Mouse (Mus musculus) urinary bladder, adult 2 months (tissue): ENCODE data around the gene Naglu. TPM values are rescaled to one million over a fixed set of nuclear protein-coding genes. Genes with fewer than 3 reads are reported as not detected.
"Not testable (repeated sequence)": the region's sequence is repeated elsewhere in the genome, so short reads cannot be mapped to it uniquely, and the experiment has no call there.

ENCODE experiments used
- DNase-seq: peaks from one replicate; pipeline ENCODE4 v3.0.0; 2022; ENCODE audit warnings: low spot score
- polyA plus RNA-seq: library from polyadenylated mRNA; depleted of rRNA; stranded (reverse); fragments of >200 nt; gene quantifications from 2 replicates; pipeline ENCODE4 v1.2.3, GENCODE M21; 2012; rRNA removed

Naglu gene
- polyA plus RNA-seq, 1 experiment = 27.2 TPM

- not testable (repeated sequence) for DNase-seq
These were observed 54.7 kb downstream of the Naglu start for GRCm38 (mm10) chr11:101124494-101124893.

- not testable (repeated sequence) for DNase-seq
These were observed 55.2 kb downstream of the Naglu start for GRCm38 (mm10) chr11:101125008-101125407.

GRCm38 (mm10) chr11:101127075-101127474, 57.3 kb downstream of the Naglu start:
- no peak for DNase-seq

Other genes with a start within 250 kb of the Naglu start
- gene Stat5b, start 219.3 kb upstream of the Naglu start, polyA plus RNA-seq = 18.1 and 21.5 TPM in 2 replicates
- gene Stat5a, start 210.7 kb upstream of the Naglu start, polyA plus RNA-seq = 9.0 and 11.4 TPM in 2 replicates
- gene Stat3, start 130.5 kb upstream of the Naglu start, polyA plus RNA-seq = 91.2 and 103 TPM in 2 replicates
- 284 and 420 TPM in 2 replicates for gene Cavin1, start 99.1 kb upstream of the Naglu start, polyA plus RNA-seq
- gene Atp6v0a1, start 60.6 kb upstream of the Naglu start, polyA plus RNA-seq = 66.9 and 74.1 TPM in 2 replicates
- 0.56 and 0.57 TPM in 2 replicates for gene Hsd17b1, start 8.4 kb downstream of the Naglu start, polyA plus RNA-seq
- gene Coasy, start 12.6 kb downstream of the Naglu start, polyA plus RNA-seq = 25.8 and 38.8 TPM in 2 replicates
- gene Mlx, start 17.3 kb downstream of the Naglu start, polyA plus RNA-seq = 34.1 and 38.0 TPM in 2 replicates
- 7.1 and 7.9 TPM in 2 replicates for gene Psmc3ip, start 25.4 kb downstream of the Naglu start, polyA plus RNA-seq
- 66.2 and 67.3 TPM in 2 replicates for gene Retreg3, start 49.9 kb downstream of the Naglu start, polyA plus RNA-seq
- 4.3 and 11.0 TPM in 2 replicates for gene Tubg1, start 49.9 kb downstream of the Naglu start, polyA plus RNA-seq
- 3.3 and 5.0 TPM in 2 replicates for gene Tubg2, start 85.9 kb downstream of the Naglu start, polyA plus RNA-seq
- gene Cntnap1, start 100.5 kb downstream of the Naglu start, polyA plus RNA-seq = 4.2 and 5.8 TPM in 2 replicates
- 33.9 and 35.6 TPM in 2 replicates for gene Plekhh3, start 101.3 kb downstream of the Naglu start, polyA plus RNA-seq
- 0.19 and 0.21 TPM in 2 replicates for gene Ccr10, start 105.4 kb downstream of the Naglu start, polyA plus RNA-seq
- gene Ezh1, start 156.5 kb downstream of the Naglu start, polyA plus RNA-seq = 45.0 and 45.7 TPM in 2 replicates
- 79.5 and 82.0 TPM in 2 replicates for gene Ramp2, start 176.0 kb downstream of the Naglu start, polyA plus RNA-seq
- gene Vps25, start 183.7 kb downstream of the Naglu start, polyA plus RNA-seq = 73.3 and 91.1 TPM in 2 replicates
- gene Wnk4, start 190.6 kb downstream of the Naglu start, polyA plus RNA-seq = 7.4 and 10.6 TPM in 2 replicates
- gene Cntd1, start 209.0 kb downstream of the Naglu start, polyA plus RNA-seq = 1.4 and 1.5 TPM in 2 replicates
- 155 and 156 TPM in 2 replicates for gene Coa3, start 209.1 kb downstream of the Naglu start, polyA plus RNA-seq
- gene Becn1, start 232.3 kb downstream of the Naglu start, polyA plus RNA-seq = 147 and 154 TPM in 2 replicates
- gene Psme3, start 246.2 kb downstream of the Naglu start, polyA plus RNA-seq = 60.6 and 68.7 TPM in 2 replicates